Mouse (Mus musculus) bone marrow macrophage, adult 2 months (primary cell): ENCODE measurements around the gene Cx3cl1.

Source experiments
- CTCF ChIP-seq: IDR thresholded peaks from 2 replicates; pipeline ENCODE4 v1.5.1; 2012; ENCODE audit warnings: low read depth, mild to moderate bottlenecking, low read length, moderate library complexity
- POLR2A ChIP-seq: IDR thresholded peaks from 2 replicates; pipeline ENCODE4 v1.6.1; 2012; ENCODE audit warnings: mild to moderate bottlenecking, low read depth, low read length, borderline replicate concordance

GRCm38 (mm10) chr8:94800278-94800968 lies 28.6 kb downstream of the Cx3cl1 start:
- TF ChIP-seq POLR2A (no peak), CTCF (no peak)
